Mouse (Mus musculus) lung, embryonic 16.5 days (tissue): Measurements from ENCODE around the gene Glt6d1. TPM values are rescaled to one million over a fixed set of nuclear protein-coding genes. Genes with fewer than 3 reads are reported as not detected.

Source experiments
- ATAC-seq: fragments of 200-750 bp; cut with Nextera tagmentation; 2 replicates; pipeline ENCODE4 v1.8.0; 2017; ENCODE audit warnings: low read depth, mild to moderate bottlenecking, moderate library complexity
- H3K27ac ChIP-seq: fragments of 300-500 bp; sonication (generic); 2 replicates; pipeline ENCODE4 v1.5.1; 2014; ENCODE audit warnings: mild to moderate bottlenecking, control low read depth, low read length
- H3K27me3 ChIP-seq: fragments of 300-500 bp; sonication (generic); 2 replicates; pipeline ENCODE4 v1.6.1; 2014; ENCODE audit warnings: low read depth, low read length, mixed read lengths; ENCODE audit not compliant: control insufficient read depth, insufficient read depth
- H3K36me3 ChIP-seq: fragments of 300-500 bp; sonication (generic); 2 replicates; pipeline ENCODE4 v1.6.1; 2014; ENCODE audit warnings: low read length; ENCODE audit not compliant: control insufficient read depth, insufficient read depth
- H3K4me1 ChIP-seq: fragments of 300-500 bp; sonication (generic); replicated peaks from 2 replicates; pipeline ENCODE4 v1.6.1; 2014; ENCODE audit warnings: low read length, mixed read lengths; ENCODE audit not compliant: control insufficient read depth, insufficient read depth
- H3K4me2 ChIP-seq: fragments of 300-500 bp; sonication (generic); 2 replicates; pipeline ENCODE4 v1.6.1; 2014; ENCODE audit warnings: low read depth, low read length, control low read depth
- H3K4me3 ChIP-seq: fragments of 300-500 bp; sonication (generic); 2 replicates; pipeline ENCODE4 v1.5.1; 2014; ENCODE audit warnings: mild to moderate bottlenecking, low read length, control low read depth
- H3K9ac ChIP-seq: fragments of 300-500 bp; sonication (generic); 2 replicates; pipeline ENCODE4 v1.6.1; 2014; ENCODE audit warnings: low read length, control low read depth
- H3K9me3 ChIP-seq: fragments of 300-500 bp; sonication (generic); 2 replicates; pipeline ENCODE4 v1.6.1; 2016; ENCODE audit warnings: low read length; ENCODE audit not compliant: control insufficient read depth
- WGBS: fragments of 180-500 bp; shearing (Covaris S2); extraction: QIAGEN DNeasy Blood & Tissue Kit; methylation state at CpG from one replicate; pipeline ENCODE4 v1.1.7; 2014; 5-methylcytosine and 5-hydroxymethylcytosine counted together
- polyA plus RNA-seq: library from polyadenylated mRNA; unstranded; fragments of >200 nt; fragmentation: Nextera tagmentation; extraction: Ambion mirVana; gene quantifications from 2 replicates; pipeline ENCODE4 v1.2.1, GENCODE M21; 2015

Glt6d1 gene
- polyA plus RNA-seq, 1 experiment from 2014 or later = not detected

DNA sequence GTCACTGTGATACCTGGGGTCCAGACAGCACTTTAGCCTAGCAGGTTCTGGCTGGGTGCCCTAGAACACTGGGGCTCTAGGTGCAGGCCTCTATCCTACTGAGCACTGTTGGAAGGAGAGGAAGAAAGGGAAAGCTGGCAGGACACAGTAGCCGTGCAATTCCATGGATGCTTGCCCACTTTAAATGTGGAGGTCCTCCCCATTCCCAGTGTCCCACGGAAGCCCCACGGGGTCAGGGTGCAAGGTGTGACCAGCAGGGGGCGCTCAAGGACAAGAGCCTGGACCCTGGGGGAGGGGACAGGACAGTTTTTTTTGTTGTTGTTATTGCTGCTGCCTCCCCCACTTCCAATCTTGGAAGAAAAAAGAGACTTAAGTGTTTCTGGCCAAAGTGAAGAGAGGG is 34.7 kb upstream of the Glt6d1 start:
- no peak overlapping the region for H3K4me3 ChIP-seq
- ATAC-seq = no peak
- no peaks in the 10 kb centered on the region for H3K9me3 ChIP-seq
- H3K27ac ChIP-seq = no peak overlapping the region
- no peaks in the 10 kb centered on the region for H3K27me3 ChIP-seq
- peaks cover 6% of the 10 kb centered on the region for H3K4me1 ChIP-seq
- WGBS = 19% methylated on average over 4 of the region's 4 CpGs
- H3K9ac ChIP-seq = no peak overlapping the region
- H3K4me2 ChIP-seq = no peak overlapping the region
- no peaks in the 10 kb centered on the region for H3K36me3 ChIP-seq

DNA sequence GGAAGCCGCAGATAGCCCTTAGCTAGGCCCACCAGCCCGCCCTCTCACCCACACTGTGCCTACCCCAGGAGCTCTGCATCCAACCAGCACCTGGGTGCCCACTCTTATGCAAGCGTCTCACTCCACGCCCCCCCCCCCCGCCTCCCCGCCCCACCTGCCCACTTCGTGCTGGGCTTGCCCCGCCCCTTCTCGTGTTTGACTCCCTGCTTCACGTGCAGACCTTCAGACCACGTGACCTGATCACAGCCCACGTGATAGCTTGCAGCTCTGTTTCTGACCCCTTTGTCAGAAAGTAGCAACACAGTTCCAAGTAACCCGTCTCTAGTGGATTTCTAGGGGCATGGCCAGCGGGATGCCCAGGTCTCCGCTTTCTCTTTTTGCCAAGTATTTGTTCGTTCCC is 31.6 kb upstream of the Glt6d1 start, which contains the start of gene Sohlh1:
Gene Sohlh1 (minus strand): TSS at position 23 of the 400 bp plus-strand sequence.
- no peak within 1 kb of the TSS for H3K27ac ChIP-seq
- WGBS = 68% methylated on average over 16 of the region's 16 CpGs
- H3K4me1 ChIP-seq = no peaks in the 10 kb centered on the region
- no peak within 1 kb of the TSS for H3K9ac ChIP-seq
- H3K9me3 ChIP-seq = no peaks in the 10 kb centered on the region
- no peaks in the 10 kb centered on the region for H3K36me3 ChIP-seq
- H3K4me3 ChIP-seq = no peak within 1 kb of the TSS
- no peak for ATAC-seq
- H3K27me3 ChIP-seq = no peaks in the 10 kb centered on the region
- no peak within 1 kb of the TSS for H3K4me2 ChIP-seq

DNA sequence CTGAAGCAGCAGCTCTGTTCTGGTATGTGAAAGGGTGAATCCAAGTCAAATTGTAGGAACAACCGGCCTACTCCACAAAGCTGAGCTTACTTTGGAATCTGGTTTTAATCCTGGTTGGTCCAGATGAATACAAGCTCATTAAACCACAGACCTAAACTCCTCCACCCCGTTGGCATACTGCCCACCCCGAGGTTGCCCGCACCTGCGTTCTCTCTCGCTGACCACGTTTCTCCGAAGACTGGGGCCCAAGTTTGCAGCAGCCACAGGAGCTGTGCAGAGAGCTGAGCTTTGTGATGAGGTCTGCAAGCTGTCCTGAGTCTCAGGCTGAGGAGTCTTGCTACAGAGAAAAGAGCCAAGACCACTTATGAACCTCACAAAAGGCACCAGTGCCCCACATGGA is 30.9 kb upstream of the Glt6d1 start:
- H3K36me3 ChIP-seq = no peaks in the 10 kb centered on the region
- no peaks in the 10 kb centered on the region for H3K9me3 ChIP-seq
- no peak overlapping the region for H3K4me2 ChIP-seq
- H3K27ac ChIP-seq = no peak overlapping the region
- WGBS = 73% methylated on average over 8 of the region's 8 CpGs
- no peaks in the 10 kb centered on the region for H3K4me1 ChIP-seq
- ATAC-seq = no peak
- H3K4me3 ChIP-seq = no peak overlapping the region
- H3K9ac ChIP-seq = no peak overlapping the region
- H3K27me3 ChIP-seq = no peaks in the 10 kb centered on the region

DNA sequence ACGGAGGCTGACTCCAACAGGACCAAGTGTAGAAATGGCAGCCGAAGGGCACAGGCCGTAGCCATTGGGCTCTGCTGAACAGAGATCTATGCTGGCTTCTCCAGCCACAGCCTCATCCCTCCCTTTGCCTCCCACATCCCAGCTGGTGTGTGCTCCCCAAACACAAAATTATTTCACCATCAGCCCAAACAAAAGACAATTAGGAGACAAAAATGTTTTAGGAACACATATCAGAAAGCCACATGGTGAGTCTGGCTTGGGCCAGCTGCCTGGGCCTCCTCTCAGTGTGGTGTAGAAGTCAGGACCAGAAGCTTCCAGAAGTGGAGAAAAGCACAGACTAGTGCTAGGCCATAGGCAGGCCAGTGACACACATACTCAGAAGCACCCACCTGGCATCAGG is 28.4 kb upstream of the Glt6d1 start:
- no peaks in the 10 kb centered on the region for H3K36me3 ChIP-seq
- H3K27ac ChIP-seq = no peak overlapping the region
- no peaks in the 10 kb centered on the region for H3K9me3 ChIP-seq
- no peak for ATAC-seq
- no peaks in the 10 kb centered on the region for H3K4me1 ChIP-seq
- no peak overlapping the region for H3K4me3 ChIP-seq
- no peaks in the 10 kb centered on the region for H3K27me3 ChIP-seq
- H3K4me2 ChIP-seq = no peak overlapping the region
- no peak overlapping the region for H3K9ac ChIP-seq
- 76% methylated on average over 3 of the region's 3 CpGs for WGBS

DNA sequence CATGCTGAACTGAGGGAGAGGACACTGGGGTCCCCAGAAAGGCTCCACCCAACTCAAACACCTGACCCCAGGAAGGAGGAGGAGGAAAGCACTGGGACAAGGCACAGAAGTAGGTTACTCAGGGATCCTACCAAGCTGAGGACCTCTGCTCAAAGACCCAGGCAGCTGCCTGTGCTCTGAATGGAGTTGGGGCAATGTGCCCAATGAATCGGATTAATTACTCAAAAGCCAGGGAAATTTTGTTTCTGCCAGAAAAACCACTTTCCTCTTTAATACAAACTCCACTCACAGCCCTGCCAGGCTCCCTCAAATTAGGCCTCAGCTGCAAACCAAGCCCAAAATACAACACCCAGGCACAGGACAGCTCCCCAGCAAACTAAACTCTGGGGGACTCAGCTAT is 27.1 kb upstream of the Glt6d1 start:
- no peaks in the 10 kb centered on the region for H3K9me3 ChIP-seq

DNA sequence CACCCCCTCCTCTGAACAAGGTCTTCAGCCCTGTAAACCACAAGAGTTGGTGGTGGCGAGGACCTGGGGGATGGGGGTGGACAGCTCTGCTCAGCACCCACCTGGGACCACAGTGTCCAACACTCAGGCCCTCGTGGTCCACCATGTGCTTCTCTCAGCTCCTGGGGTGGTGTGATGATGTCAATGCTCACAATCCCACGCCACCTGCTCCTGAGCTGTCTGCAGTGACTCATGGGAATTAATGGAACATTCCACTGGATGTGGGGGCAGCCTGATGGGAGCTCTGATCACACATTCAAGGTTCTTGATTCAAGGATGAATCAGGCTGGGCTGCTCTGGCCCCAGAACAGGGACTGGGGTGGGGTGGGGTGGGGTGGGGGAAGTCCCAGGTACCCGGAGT is 26.5 kb upstream of the Glt6d1 start:
- Histone ChIP-seq H3K27ac (no peak overlapping the region), H3K9ac (no peak overlapping the region), H3K4me3 (no peak overlapping the region), H3K27me3 (no peaks in the 10 kb centered on the region), H3K4me1 (no peaks in the 10 kb centered on the region), H3K9me3 (no peaks in the 10 kb centered on the region), H3K36me3 (no peaks in the 10 kb centered on the region), H3K4me2 (no peak overlapping the region)
- ATAC-seq = no peak
- 48% methylated on average over 4 of the region's 4 CpGs for WGBS

More for the DNA sequence above, 27.1 kb upstream of the Glt6d1 start:
- Histone ChIP-seq H3K4me3 (no peak overlapping the region), H3K4me2 (no peak overlapping the region), H3K27ac (no peak overlapping the region), H3K36me3 (no peaks in the 10 kb centered on the region), H3K27me3 (no peaks in the 10 kb centered on the region), H3K4me1 (no peaks in the 10 kb centered on the region), H3K9ac (no peak overlapping the region)
- ATAC-seq = no peak
- 75% methylated on average over 1 of the region's 1 CpGs for WGBS

DNA sequence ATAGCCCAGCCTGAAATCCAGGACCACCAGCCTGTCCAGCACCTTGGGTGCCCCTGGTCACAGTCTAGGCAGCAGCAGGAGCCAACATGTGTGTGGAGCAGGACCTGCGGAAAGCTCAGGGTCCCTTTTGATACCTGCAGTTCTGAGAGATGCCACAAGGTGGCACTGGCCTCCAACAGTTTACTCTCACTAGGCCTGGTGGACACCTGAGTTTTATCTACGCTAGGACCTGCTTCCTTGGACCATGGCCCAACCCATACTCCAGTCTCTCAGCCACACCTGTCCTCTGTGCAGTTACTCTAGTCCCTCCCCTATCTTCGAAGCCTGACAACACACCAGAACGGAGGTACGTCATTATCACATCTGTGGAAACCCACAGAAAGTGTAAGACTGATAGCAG is 20.6 kb upstream of the Glt6d1 start:
- WGBS = 39% methylated on average over 5 of the region's 5 CpGs
- H3K27me3 ChIP-seq = no peaks in the 10 kb centered on the region

DNA sequence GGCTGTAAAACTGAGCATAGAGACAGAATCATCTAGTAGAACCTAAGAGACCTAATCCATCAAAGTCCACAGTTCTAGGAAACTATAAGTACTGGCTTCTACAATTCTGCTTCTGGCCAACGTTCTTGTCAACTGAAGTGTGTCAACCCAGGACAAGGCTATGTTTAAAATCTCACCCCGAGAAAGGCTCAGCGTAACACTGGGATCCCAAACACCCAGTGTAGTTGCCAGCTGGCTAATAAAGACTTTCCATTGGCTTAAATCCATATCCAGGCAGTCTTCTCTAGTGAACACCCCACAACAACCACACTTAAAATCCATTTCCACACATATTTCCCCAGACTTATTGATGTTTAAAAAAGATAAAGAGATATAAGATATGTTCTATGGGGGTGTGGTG is 15.1 kb upstream of the Glt6d1 start:
- no peak for ATAC-seq
- Histone ChIP-seq H3K4me1 (no peaks in the 10 kb centered on the region), H3K9me3 (no peaks in the 10 kb centered on the region), H3K4me2 (no peak overlapping the region), H3K4me3 (no peak overlapping the region), H3K9ac (no peak overlapping the region), H3K27me3 (no peaks in the 10 kb centered on the region), H3K36me3 (no peaks in the 10 kb centered on the region), H3K27ac (no peak overlapping the region)
- 73% methylated on average over 3 of the region's 3 CpGs for WGBS

More for the DNA sequence above, 20.6 kb upstream of the Glt6d1 start:
- no peaks in the 10 kb centered on the region for H3K36me3 ChIP-seq
- H3K4me3 ChIP-seq = no peak overlapping the region
- no peak overlapping the region for H3K9ac ChIP-seq
- no peaks in the 10 kb centered on the region for H3K4me1 ChIP-seq
- no peaks in the 10 kb centered on the region for H3K9me3 ChIP-seq
- no peak overlapping the region for H3K4me2 ChIP-seq
- ATAC-seq = peak; percentile 60
- no peak overlapping the region for H3K27ac ChIP-seq

DNA sequence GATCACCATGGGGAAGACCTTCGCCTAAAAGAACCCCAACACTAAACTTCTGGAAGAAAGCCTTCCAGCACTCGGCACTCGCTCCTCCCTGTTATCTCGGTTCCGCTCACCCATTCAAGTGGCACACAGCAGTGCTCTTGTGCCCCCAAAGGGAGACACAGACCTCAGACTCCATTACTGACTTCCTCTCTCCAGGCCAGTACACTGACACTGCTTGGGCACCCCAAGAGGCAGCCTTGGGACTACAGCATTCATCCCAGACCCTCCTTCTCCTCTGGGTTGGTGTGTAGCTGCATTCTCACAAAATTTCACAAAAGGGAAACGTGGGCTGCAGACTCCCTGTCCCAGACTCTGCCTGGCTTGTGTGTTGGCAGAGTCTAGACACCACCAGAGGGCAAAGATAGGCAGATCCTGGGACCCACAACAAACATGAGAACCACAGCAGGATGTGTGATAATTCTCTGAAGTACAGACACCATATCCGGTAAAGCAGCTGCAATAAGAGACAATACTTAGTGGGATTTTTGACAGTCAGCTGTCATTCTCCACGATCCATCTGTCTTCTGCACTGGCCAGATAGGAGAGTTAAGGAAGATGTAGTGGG is 12.8 kb upstream of the Glt6d1 start:
- WGBS = 66% methylated on average over 8 of the region's 8 CpGs
- H3K9me3 ChIP-seq = no peaks in the 10 kb centered on the region
- no peaks in the 10 kb centered on the region for H3K4me1 ChIP-seq
- H3K9ac ChIP-seq = no peak overlapping the region
- H3K27me3 ChIP-seq = no peaks in the 10 kb centered on the region
- H3K4me2 ChIP-seq = no peak overlapping the region
- no peaks in the 10 kb centered on the region for H3K36me3 ChIP-seq
- H3K27ac ChIP-seq = no peak overlapping the region
- H3K4me3 ChIP-seq = no peak overlapping the region
- no peak for ATAC-seq

DNA sequence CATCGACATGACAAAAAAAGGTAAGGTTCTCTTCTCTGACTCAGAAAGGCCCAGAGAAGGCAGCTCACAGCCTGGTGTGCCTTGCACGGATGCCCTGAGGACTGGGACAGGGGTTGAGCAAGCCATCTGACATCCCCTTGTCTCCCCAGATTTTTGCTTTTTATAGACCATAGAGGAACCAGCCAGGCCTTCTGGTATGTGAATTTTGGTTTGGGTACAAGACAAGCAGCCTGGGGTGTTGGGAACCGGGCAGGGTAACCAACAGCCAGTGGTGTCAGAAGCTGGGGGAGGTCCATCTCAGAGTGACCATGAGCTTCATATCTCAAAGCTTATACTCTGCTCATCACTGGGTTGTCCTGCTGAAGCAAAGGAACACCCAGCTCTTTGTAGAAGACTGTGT is 9.1 kb upstream of the Glt6d1 start:
- Histone ChIP-seq H3K27me3 (no peaks in the 10 kb centered on the region), H3K9me3 (no peaks in the 10 kb centered on the region), H3K9ac (no peak overlapping the region), H3K4me3 (no peak overlapping the region), H3K4me1 (no peaks in the 10 kb centered on the region), H3K36me3 (no peaks in the 10 kb centered on the region), H3K27ac (no peak overlapping the region), H3K4me2 (no peak overlapping the region)
- ATAC-seq = no peak
- WGBS = 80% methylated on average over 3 of the region's 3 CpGs
